Comparison of ENCODE assay signal across 9 mouse cellular contexts in genomic region chr13:32993152-32993893, GRCm38 (mm10). TPM values are rescaled to one million over a fixed set of nuclear protein-coding genes. Genes with fewer than 3 reads are reported as not detected.
DNase-seq lines count a peak whose midpoint lies in the region; ATAC-seq and TF ChIP-seq lines count a peak whose summit lies in the region.
"Had no signal": no experiment of that assay in that cellular context is flagged by ENCODE, and none has a peak within 500 bp of the region (broad histone marks: within the 10 kb centered on the region; RNA-seq: fewer than 3 reads in every experiment).

No protein-coding gene starts in this region.

- no peak for TF ChIP-seq POLR2A in kidney, adult 2 months (IDR thresholded peaks at IDR 0.05; ENCODE audit: low read depth, low read length)

- WGBS in kidney, adult 2 months = 38% methylated on average over 10 of the region's 10 CpGs
- WGBS in midbrain, embryonic 15.5 days = 76% methylated on average over 10 of the region's 10 CpGs
- 67% methylated on average over 10 of the region's 10 CpGs for WGBS in limb, embryonic 10.5 days

- H3K4me3 ChIP-seq in kidney, adult 2 months (ENCODE audit: insufficient read depth, low read depth, low read length) = no peak overlapping the region
- no peak overlapping the region for H3K4me3 ChIP-seq in midbrain, embryonic 15.5 days
- no peak overlapping the region for H3K4me3 ChIP-seq in limb, embryonic 10.5 days

- H3K27ac ChIP-seq in kidney, adult 2 months (ENCODE audit: insufficient read depth, low read depth, low read length) = no peak overlapping the region
- no peak overlapping the region for H3K27ac ChIP-seq in midbrain, embryonic 15.5 days
- H3K27ac ChIP-seq in limb, embryonic 10.5 days = no peak overlapping the region

- H3K9ac ChIP-seq in midbrain, embryonic 15.5 days = no peak overlapping the region

- no peaks in the 10 kb centered on the region for H3K9me3 ChIP-seq in midbrain, embryonic 15.5 days
- no peaks in the 10 kb centered on the region for H3K9me3 ChIP-seq in limb, embryonic 10.5 days (replicated peaks)

- peak; percentile 20 for DNase-seq in kidney, adult 2 months
- DNase-seq in kidney, adult 18-20 months = no peak
- DNase-seq in adrenal gland, postnatal 10 days = peak; percentile 30
- peak; percentile 21 to 41 for DNase-seq in kidney, postnatal 25 days
- DNase-seq in spleen, postnatal 36 days (ENCODE audit: low spot score in 2 of 2) = peak; percentile 67 to 82
- no peak for DNase-seq in limb, embryonic 10.5 days (ENCODE audit: low spot score)
- DNase-seq in left cerebral cortex, adult 9 months (ENCODE audit: low spot score in 2 of 2) = no peak

- H3K36me3 ChIP-seq in kidney, adult 2 months (ENCODE audit: control insufficient read depth, insufficient read depth, low read length) = no peaks in the 10 kb centered on the region
- H3K36me3 ChIP-seq in midbrain, embryonic 15.5 days (replicated peaks) = no peaks in the 10 kb centered on the region
- H3K36me3 ChIP-seq in limb, embryonic 10.5 days = no peaks in the 10 kb centered on the region

- no peaks in the 10 kb centered on the region for H3K4me1 ChIP-seq in kidney, adult 2 months (ENCODE audit: control insufficient read depth, insufficient read depth, low read length)
- no peaks in the 10 kb centered on the region for H3K4me1 ChIP-seq in midbrain, embryonic 15.5 days
- peaks cover 5% of the 10 kb centered on the region; the same call in 1 of the 2 replicates for H3K4me1 ChIP-seq in limb, embryonic 10.5 days

- TF ChIP-seq CTCF in kidney, adult 2 months (conservative IDR thresholded peaks at IDR 0.05; ENCODE audit: insufficient read depth, insufficient read length, low read depth, low read length) = no peak

- H3K4me2 ChIP-seq in midbrain, embryonic 15.5 days = no peak overlapping the region

- ATAC-seq in midbrain, embryonic 15.5 days (replicated peaks) = no peak

- H3K27me3 ChIP-seq in kidney, adult 2 months (replicated peaks; ENCODE audit: control insufficient read depth, insufficient read depth, low read length) = no peaks in the 10 kb centered on the region
- no peaks in the 10 kb centered on the region for H3K27me3 ChIP-seq in midbrain, embryonic 15.5 days (replicated peaks)
- H3K27me3 ChIP-seq in limb, embryonic 10.5 days (ENCODE audit: low read depth, poor library complexity, severe bottlenecking) = no peaks in the 10 kb centered on the region

RNA-seq across cellular contexts. Expression of gene Serpinb9, which starts 9.7 kb away (rescaled TPM):
- 9.7 and 14.2 TPM in 2 replicates for polyA plus RNA-seq in kidney, adult 2 months (2012; rRNA removed)
- 10 to 100 TPM; 12.9 to 16.3 TPM for total RNA-seq in adrenal gland, postnatal 10 days (2021)
- 1.6 and 2.1 TPM in 2 replicates for polyA plus RNA-seq in midbrain, embryonic 15.5 days (2015; fragmentation: Nextera tagmentation; extraction: Ambion mirVana)
- polyA plus RNA-seq in limb, embryonic 10.5 days (2016; fragmentation: Nextera tagmentation; extraction: Ambion mirVana) = 0.84 and 1.0 TPM in 2 replicates

RNA-seq across cellular contexts. Expression of gene Serpinb6b, which starts 28.3 kb away (rescaled TPM):
- polyA plus RNA-seq in kidney, adult 2 months (2012; rRNA removed) = 6.1 and 7.1 TPM in 2 replicates
- 10 to 100 TPM; 20.1 to 32.0 TPM for total RNA-seq in adrenal gland, postnatal 10 days (2021)
- 1.6 and 1.7 TPM in 2 replicates for polyA plus RNA-seq in midbrain, embryonic 15.5 days (2015; fragmentation: Nextera tagmentation; extraction: Ambion mirVana)
- 0.33 and 0.50 TPM in 2 replicates for polyA plus RNA-seq in limb, embryonic 10.5 days (2016; fragmentation: Nextera tagmentation; extraction: Ambion mirVana)

RNA-seq across cellular contexts. Expression of gene Serpinb9b, which starts 33.9 kb away (rescaled TPM):
- 0.03 and 0.08 TPM in 2 replicates for polyA plus RNA-seq in kidney, adult 2 months (2012; rRNA removed)
- total RNA-seq in adrenal gland, postnatal 10 days (2021) = not detected
- 0.23 and 0.36 TPM in 2 replicates for polyA plus RNA-seq in midbrain, embryonic 15.5 days (2015; fragmentation: Nextera tagmentation; extraction: Ambion mirVana)
- polyA plus RNA-seq in limb, embryonic 10.5 days (2016; fragmentation: Nextera tagmentation; extraction: Ambion mirVana) = not detected in 2 replicates
- total RNA-seq: left cerebral cortex, postnatal 10 days had no signal

Comparison
In these comparisons a context has a peak if more than half of its experiments do, and no peak if none do; other contexts are left out.
1. DNase-seq: peak in kidney, adult 2 months (single experiment), adrenal gland, postnatal 10 days (single experiment), kidney, postnatal 25 days (2 of 2) and spleen, postnatal 36 days (2 of 2); none in kidney, adult 18-20 months (single experiment), limb, embryonic 10.5 days (single experiment) and left cerebral cortex, adult 9 months (0 of 2).